Mouse (Mus musculus) CH12F3 (cell line): Measurements from ENCODE around the gene Zfp874a.
"Not testable (repeated sequence)": the region's sequence is repeated elsewhere in the genome, so short reads cannot be mapped to it uniquely, and the experiment has no call there.

Experiments
- in situ Hi-C: fragments of 300-500 bp; cut with MboI; formaldehyde crosslinking; loops from 2 replicates; pipeline ENCODE4 v1.14.3; 2020; ENCODE audit warnings: low sequenced_read_pairs

Gene Zfp874a

GRCm38 (mm10) chr13:67451172-67452020, at the start of gene Zfp874a:
TSS of gene Zfp874a (minus strand) at chr13:67451624.
- in situ Hi-C loops = no loop called here

- in situ Hi-C loops = no loop called here
Measured at GRCm38 (mm10) chr13:67500908-67501307, 49.5 kb upstream of the Zfp874a start.

- in situ Hi-C loops = no loop called here
Measured at GRCm38 (mm10) chr13:67500084-67500719, 48.8 kb upstream of the Zfp874a start, which contains the start of gene Zfp58. TSS of gene Zfp58 (minus strand) at chr13:67500555.

GRCm38 (mm10) chr13:67495631-67496030, 44.2 kb upstream of the Zfp874a start:
- in situ Hi-C loops = no loop called here

GRCm38 (mm10) chr13:67484424-67484811, 33.0 kb upstream of the Zfp874a start:
- in situ Hi-C loops = no loop called here

- in situ Hi-C loops = no loop called here
Measured at GRCm38 (mm10) chr13:67483625-67484423, 32.4 kb upstream of the Zfp874a start, which contains the start of gene Zfp874b. TSS of gene Zfp874b (minus strand) at chr13:67484258.

GRCm38 (mm10) chr13:67481528-67481927, 30.1 kb upstream of the Zfp874a start:
- in situ Hi-C loops = no loop called here

GRCm38 (mm10) chr13:67469274-67469673, 17.9 kb upstream of the Zfp874a start:
- in situ Hi-C loops = no loop called here

GRCm38 (mm10) chr13:67463506-67464185, 12.2 kb upstream of the Zfp874a start:
- in situ Hi-C loops = not testable (repeated sequence)

- in situ Hi-C loops = no loop called here
Measured at GRCm38 (mm10) chr13:67452021-67452309, 541 bp upstream of the Zfp874a start.

GRCm38 (mm10) chr13:67437095-67437494, 14.3 kb downstream of the Zfp874a start:
- in situ Hi-C loops = not testable (repeated sequence)

- in situ Hi-C loops = no loop called here
Measured at GRCm38 (mm10) chr13:67428116-67428515, 23.3 kb downstream of the Zfp874a start.

- in situ Hi-C loops = not testable (repeated sequence)
Measured at GRCm38 (mm10) chr13:67425699-67426098, 25.7 kb downstream of the Zfp874a start.

- in situ Hi-C loops = loop anchor here (25.0 kb wide), 1 partner anchor 415 kb away; the partner anchor contains the start of gene Gm10037
Measured at GRCm38 (mm10) chr13:67422532-67422931, 28.9 kb downstream of the Zfp874a start.

- in situ Hi-C loops = loop anchor here (25.0 kb wide), 1 partner anchor 416 kb away; the partner anchor contains the start of gene Gm10037
Measured at GRCm38 (mm10) chr13:67421207-67421857, 30.1 kb downstream of the Zfp874a start, which contains the start of gene Zfp459. TSS of gene Zfp459 (minus strand) at chr13:67421418.

GRCm38 (mm10) chr13:67420558-67421206, 30.7 kb downstream of the Zfp874a start:
- in situ Hi-C loops = loop anchor here (25.0 kb wide), 1 partner anchor 417 kb away; the partner anchor contains the start of gene Gm10037

- in situ Hi-C loops = loop anchor here (25.0 kb wide), 1 partner anchor 420 kb away; the partner anchor contains the start of gene Gm10037
Measured at GRCm38 (mm10) chr13:67416811-67417210, 34.6 kb downstream of the Zfp874a start.

GRCm38 (mm10) chr13:67415759-67416158, 35.7 kb downstream of the Zfp874a start:
- in situ Hi-C loops = loop anchor here (25.0 kb wide), 1 partner anchor 422 kb away; the partner anchor contains the start of gene Gm10037

- in situ Hi-C loops = loop anchor here (25.0 kb wide), 1 partner anchor 424 kb away; the partner anchor contains the start of gene Gm10037
Measured at GRCm38 (mm10) chr13:67413634-67414033, 37.8 kb downstream of the Zfp874a start.
